Mouse (Mus musculus): Measurements from ENCODE around the gene Cyp2c23. TPM values are rescaled to one million over a fixed set of nuclear protein-coding genes. Genes with fewer than 3 reads are reported as not detected.

The Cyp2c23 gene
- polyA plus RNA-seq, 1 experiment from 2014 or later = not detected

DNA sequence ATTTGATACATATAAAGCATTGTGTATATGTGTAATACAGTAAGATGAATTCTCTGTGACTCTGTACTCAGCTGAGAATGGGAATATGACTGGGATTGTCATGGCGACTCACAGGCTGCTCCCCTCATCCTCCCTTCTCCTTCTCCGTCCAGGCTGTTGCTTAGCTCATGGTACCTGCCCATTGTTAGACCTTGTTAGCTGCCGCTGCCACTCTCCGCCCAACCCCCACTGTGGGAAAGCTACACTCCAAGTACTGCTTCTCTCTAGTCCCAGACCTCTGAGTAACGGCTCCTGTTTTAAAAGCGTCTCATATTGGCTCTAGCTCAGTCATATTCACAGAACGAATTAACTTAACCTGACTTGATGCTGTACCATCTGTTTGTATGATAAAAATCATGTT is 9.3 kb downstream of the Cyp2c23 start:
- Histone ChIP-seq H3K27me3 (no peaks in the 10 kb centered on the region), H3K27ac (replicated peaks) (no peak overlapping the region), H3K4me3 (no peak overlapping the region), H3K36me3 (no peaks in the 10 kb centered on the region), H3K9ac (replicated peaks) (no peak overlapping the region), H3K9me3 (no peaks in the 10 kb centered on the region), H3K4me1 (no peaks in the 10 kb centered on the region), H3K4me2 (replicated peaks) (no peak overlapping the region)
- ATAC-seq (replicated peaks) = no peak
- WGBS = 48% methylated on average over 7 of the region's 7 CpGs

DNA sequence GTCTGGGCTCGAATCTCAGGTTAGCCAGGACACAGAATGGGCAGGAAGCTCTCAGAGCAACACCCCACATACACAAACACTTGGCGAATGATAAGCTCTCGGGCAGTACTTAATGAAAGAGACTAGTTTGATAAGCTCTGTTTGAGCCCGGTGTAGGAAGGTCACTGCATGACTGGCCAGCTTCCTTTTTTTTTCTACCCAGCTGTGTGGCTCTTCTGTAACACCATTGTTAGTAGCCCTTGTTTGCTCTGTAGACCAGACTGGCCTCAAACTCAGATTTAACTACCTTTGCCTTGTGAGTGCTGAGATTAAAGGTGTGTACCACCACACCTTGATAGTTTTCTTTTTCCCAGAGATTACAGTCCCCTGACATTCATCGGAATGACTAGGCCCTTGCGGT is 15.1 kb downstream of the Cyp2c23 start:
- ATAC-seq (replicated peaks) = no peak

DNA sequence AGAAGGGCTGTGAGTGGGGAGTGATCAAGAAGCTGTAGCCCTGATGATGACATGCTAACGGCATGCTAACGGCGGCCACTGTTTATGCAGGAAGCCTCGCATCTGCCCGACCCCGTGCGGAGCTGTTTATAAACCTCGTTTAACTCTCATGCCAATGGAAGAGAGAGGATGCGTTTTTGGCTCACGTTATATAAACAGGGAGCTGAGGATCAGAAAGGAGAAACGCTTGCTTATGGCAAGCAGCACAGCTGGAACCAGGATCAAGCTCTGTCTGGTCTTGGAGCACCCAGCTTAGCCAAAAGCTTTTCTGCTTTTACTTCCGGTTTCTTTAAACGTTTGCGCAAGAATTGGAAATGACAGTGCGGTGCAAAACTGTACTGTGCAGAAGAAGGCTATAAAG is 20.2 kb downstream of the Cyp2c23 start:
- WGBS = 59% methylated on average over 15 of the region's 15 CpGs
- H3K9ac ChIP-seq (replicated peaks) = no peak overlapping the region
- H3K36me3 ChIP-seq = no peaks in the 10 kb centered on the region
- no peak overlapping the region for H3K4me3 ChIP-seq
- H3K4me1 ChIP-seq = no peaks in the 10 kb centered on the region
- H3K4me2 ChIP-seq (replicated peaks) = no peak overlapping the region
- no peak for ATAC-seq (replicated peaks)
- no peaks in the 10 kb centered on the region for H3K27me3 ChIP-seq
- H3K27ac ChIP-seq (replicated peaks) = no peak overlapping the region
- no peaks in the 10 kb centered on the region for H3K9me3 ChIP-seq

More for the DNA sequence above, 15.1 kb downstream of the Cyp2c23 start:
- 91% methylated on average over 6 of the region's 6 CpGs for WGBS
- no peaks in the 10 kb centered on the region for H3K27me3 ChIP-seq
- H3K9me3 ChIP-seq = no peaks in the 10 kb centered on the region
- no peaks in the 10 kb centered on the region for H3K36me3 ChIP-seq
- H3K9ac ChIP-seq (replicated peaks) = no peak overlapping the region
- no peak overlapping the region for H3K27ac ChIP-seq (replicated peaks)
- no peak overlapping the region for H3K4me3 ChIP-seq
- no peaks in the 10 kb centered on the region for H3K4me1 ChIP-seq
- H3K4me2 ChIP-seq (replicated peaks) = no peak overlapping the region

DNA sequence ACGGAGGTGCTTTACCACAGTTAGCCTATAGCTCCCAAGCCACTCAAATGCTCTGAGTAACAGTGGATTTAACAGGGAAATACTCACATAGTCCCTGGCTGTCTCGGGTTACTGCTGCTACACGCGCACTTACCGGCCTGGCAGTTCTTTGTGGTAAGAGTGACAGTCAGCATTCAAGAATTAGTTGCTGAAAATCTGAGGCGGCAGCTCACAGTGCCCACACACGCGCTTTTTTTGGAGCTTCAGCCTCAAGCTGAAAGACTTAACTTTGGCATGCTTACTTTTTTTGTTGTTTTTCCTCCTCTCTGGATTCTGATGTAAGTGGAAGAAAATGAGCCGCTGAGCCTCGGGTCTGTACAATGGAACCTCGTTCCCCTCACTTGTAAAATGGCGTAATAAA is 21.8 kb downstream of the Cyp2c23 start:
- Histone ChIP-seq H3K9ac (replicated peaks) (no peak overlapping the region), H3K27me3 (no peaks in the 10 kb centered on the region), H3K4me2 (replicated peaks) (no peak overlapping the region), H3K27ac (replicated peaks) (no peak overlapping the region), H3K4me3 (no peak overlapping the region), H3K4me1 (no peaks in the 10 kb centered on the region), H3K9me3 (no peaks in the 10 kb centered on the region), H3K36me3 (no peaks in the 10 kb centered on the region)
- ATAC-seq (replicated peaks) = no peak
- WGBS = 37% methylated on average over 12 of the region's 12 CpGs

DNA sequence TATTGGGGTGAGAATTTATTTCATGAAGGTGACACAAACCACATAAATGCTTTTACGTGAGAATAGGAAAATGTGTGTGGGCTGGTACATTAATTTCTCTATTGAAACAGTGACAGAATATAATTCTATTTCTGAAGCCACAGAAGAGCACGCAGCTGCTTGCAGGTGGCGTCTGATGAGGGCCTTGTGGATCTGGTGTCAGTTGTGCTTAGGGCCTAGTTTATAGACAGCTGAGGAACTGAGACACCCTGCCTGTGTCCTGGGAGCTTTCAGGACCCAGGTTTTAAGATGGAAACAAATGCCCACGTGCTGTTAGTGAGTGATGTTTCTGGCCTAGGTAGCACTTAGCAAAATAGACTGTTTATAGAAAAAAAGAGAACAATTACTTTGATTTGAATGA is 24.0 kb downstream of the Cyp2c23 start:
- Histone ChIP-seq H3K4me1 (no peaks in the 10 kb centered on the region), H3K4me2 (replicated peaks) (no peak overlapping the region), H3K9ac (replicated peaks) (no peak overlapping the region), H3K27me3 (no peaks in the 10 kb centered on the region), H3K36me3 (no peaks in the 10 kb centered on the region), H3K4me3 (no peak overlapping the region), H3K9me3 (no peaks in the 10 kb centered on the region), H3K27ac (replicated peaks) (no peak overlapping the region)
- 73% methylated on average over 4 of the region's 4 CpGs for WGBS
- ATAC-seq (replicated peaks) = no peak

DNA sequence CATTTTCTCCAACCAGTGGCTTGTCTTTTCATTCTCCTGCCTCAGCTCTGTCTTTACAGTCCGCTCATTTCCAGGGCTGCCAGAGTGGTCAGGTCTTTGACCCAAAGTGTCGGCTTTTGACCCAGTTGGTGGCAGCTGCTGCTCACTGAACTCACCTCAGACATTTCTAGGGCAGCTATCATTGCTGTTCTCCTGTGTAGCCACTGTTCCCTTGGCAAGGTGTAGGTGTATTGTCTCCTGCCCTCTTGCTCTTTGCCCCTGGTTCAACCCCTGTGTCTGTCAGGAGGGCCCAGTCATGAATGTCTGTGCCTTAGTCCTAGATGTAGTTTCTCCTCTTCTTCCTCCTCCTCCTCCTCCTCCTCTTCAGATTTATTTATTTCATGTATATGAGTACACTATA is 24.7 kb downstream of the Cyp2c23 start:
- no peaks in the 10 kb centered on the region for H3K9me3 ChIP-seq
- WGBS = 94% methylated on average over 2 of the region's 2 CpGs
- no peak overlapping the region for H3K27ac ChIP-seq (replicated peaks)
- no peaks in the 10 kb centered on the region for H3K36me3 ChIP-seq
- H3K4me3 ChIP-seq = no peak overlapping the region
- no peak for ATAC-seq (replicated peaks)
- no peaks in the 10 kb centered on the region for H3K27me3 ChIP-seq
- no peak overlapping the region for H3K4me2 ChIP-seq (replicated peaks)
- H3K9ac ChIP-seq (replicated peaks) = no peak overlapping the region
- no peaks in the 10 kb centered on the region for H3K4me1 ChIP-seq

DNA sequence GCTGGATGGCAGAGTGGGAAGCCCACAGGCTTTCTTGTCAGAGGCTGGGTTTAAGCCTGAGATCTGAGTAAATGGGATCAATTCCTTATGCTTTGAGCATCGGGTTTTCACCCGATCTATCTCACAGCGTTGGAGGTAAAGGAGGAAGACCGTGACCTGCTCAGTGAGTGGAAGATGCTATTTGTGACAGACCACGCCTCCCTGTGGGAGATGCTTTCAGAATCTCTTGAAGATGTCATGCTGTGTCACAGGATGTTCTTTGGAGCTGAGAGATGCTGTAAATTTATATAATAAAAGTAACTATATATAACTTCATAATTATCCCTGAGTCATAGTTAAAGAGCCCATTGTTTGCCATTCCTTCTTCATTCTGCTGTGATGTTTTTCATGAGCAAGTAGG is 28.3 kb downstream of the Cyp2c23 start:
- Histone ChIP-seq H3K27me3 (no peaks in the 10 kb centered on the region), H3K4me1 (no peaks in the 10 kb centered on the region), H3K9ac (replicated peaks) (no peak overlapping the region), H3K4me2 (replicated peaks) (no peak overlapping the region), H3K9me3 (no peaks in the 10 kb centered on the region), H3K4me3 (no peak overlapping the region), H3K27ac (replicated peaks) (no peak overlapping the region), H3K36me3 (no peaks in the 10 kb centered on the region)
- 75% methylated on average over 5 of the region's 5 CpGs for WGBS
- ATAC-seq (replicated peaks) = no peak

DNA sequence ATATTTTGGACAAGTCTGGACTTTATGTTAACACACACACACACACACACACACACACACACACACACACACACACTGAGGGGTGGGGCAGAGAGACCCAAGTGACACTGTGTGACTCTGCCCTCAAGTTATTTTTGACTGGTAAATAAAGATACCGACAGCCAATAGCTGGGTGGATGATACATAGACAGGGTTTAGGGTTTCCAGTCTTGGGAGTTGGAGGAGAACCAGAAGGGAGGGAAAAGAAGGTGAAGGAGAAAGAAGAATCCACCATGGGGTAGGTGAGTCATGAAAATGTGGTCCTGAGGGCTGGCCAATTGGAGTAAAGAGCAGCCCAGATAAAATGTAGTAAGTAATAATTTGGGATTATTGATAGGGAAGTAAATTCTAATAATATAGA is 28.9 kb downstream of the Cyp2c23 start:
- H3K36me3 ChIP-seq = no peaks in the 10 kb centered on the region
- 87% methylated on average over 1 of the region's 1 CpGs for WGBS
- ATAC-seq (replicated peaks) = no peak
- H3K27ac ChIP-seq (replicated peaks) = no peak overlapping the region
- no peaks in the 10 kb centered on the region for H3K9me3 ChIP-seq
- H3K4me3 ChIP-seq = no peak overlapping the region
- H3K4me1 ChIP-seq = no peaks in the 10 kb centered on the region
- H3K4me2 ChIP-seq (replicated peaks) = no peak overlapping the region
- no peaks in the 10 kb centered on the region for H3K27me3 ChIP-seq
- no peak overlapping the region for H3K9ac ChIP-seq (replicated peaks)

DNA sequence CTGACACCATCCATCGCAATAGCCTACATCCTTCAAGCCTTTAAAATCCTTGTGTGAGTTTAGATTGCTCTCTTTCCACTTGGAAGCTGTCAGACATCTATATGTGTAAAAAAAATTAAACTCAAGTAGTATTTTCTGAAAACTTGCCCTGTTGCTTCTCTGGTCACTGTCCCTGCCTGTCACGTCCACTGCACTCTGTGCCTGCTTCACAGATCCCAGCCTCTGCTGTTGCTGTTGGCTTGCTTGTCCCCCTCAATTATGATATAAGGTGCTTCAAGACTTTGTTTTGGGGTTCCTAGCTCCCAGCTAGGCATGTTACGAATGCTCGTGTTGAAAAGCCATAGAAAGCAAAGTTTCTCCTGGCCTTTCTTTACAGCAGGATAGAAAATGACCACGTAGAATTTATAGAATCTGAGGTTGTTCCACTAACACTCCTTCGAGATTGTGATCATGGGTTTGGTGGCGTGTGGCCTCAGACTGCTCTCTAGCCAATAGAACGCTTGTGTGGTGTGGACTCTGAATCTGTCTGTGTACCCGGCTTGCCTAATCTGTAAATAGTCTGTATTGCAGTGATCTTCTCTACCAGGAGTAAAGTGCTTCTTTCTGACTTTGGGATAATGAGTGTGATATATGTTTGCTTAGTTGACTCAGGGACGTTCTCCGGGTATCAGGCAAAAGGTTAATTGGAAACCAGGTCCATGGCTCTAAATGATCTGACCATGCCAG is 30.0 kb downstream of the Cyp2c23 start:
- WGBS = 86% methylated on average over 11 of the region's 11 CpGs
- Histone ChIP-seq H3K27ac (replicated peaks) (no peak overlapping the region), H3K4me3 (no peak overlapping the region), H3K4me1 (no peaks in the 10 kb centered on the region), H3K4me2 (replicated peaks) (no peak overlapping the region), H3K36me3 (no peaks in the 10 kb centered on the region), H3K9ac (replicated peaks) (no peak overlapping the region), H3K9me3 (no peaks in the 10 kb centered on the region), H3K27me3 (no peaks in the 10 kb centered on the region)
- no peak for ATAC-seq (replicated peaks)

DNA sequence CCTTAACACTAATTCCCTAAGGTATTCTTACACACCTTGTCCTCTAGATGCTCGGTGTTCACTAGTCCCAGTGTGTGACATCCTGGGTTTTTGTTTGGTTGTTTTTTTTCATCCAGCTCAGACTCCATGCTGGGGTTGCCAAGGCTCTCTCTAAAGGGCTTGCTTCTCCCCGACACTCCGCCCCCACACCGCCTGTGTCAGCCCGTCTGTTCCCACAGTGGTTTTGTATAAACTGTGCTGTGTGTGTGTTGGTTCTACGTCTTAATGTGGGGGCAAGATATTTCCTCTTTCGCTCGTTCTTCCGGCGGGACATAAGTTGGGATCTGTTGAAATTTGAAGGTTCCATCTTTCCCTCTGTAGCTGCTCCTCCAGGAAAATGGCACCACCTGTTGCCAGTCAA is 30.9 kb downstream of the Cyp2c23 start:
- ATAC-seq (replicated peaks) = no peak
- Histone ChIP-seq H3K27me3 (no peaks in the 10 kb centered on the region), H3K9me3 (no peaks in the 10 kb centered on the region), H3K4me3 (no peak overlapping the region), H3K4me2 (replicated peaks) (no peak overlapping the region), H3K36me3 (no peaks in the 10 kb centered on the region), H3K4me1 (no peaks in the 10 kb centered on the region), H3K9ac (replicated peaks) (no peak overlapping the region), H3K27ac (replicated peaks) (no peak overlapping the region)
- 86% methylated on average over 10 of the region's 10 CpGs for WGBS

DNA sequence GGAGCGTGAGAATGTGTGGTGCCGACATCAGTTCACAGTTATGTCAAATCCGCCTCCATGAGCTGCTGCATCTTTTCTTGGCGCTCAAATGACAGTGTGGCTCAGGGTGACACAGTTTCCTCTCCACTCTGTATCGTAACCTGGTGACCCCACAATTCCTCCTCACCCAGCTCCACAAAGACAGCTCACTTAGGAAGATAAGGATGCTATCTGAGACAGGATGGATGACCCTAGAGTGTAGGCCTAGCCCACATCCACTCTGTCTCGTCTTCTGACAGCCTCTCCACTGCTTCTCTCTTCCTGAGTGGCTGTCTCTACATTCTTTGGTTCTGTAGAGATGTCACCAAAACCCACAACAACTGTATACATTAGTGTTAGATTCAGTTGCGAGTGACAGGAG is 33.6 kb downstream of the Cyp2c23 start:
- ATAC-seq (replicated peaks) = no peak
- no peaks in the 10 kb centered on the region for H3K27me3 ChIP-seq
- WGBS = 86% methylated on average over 7 of the region's 7 CpGs
- H3K4me3 ChIP-seq = no peak overlapping the region
- H3K4me2 ChIP-seq (replicated peaks) = no peak overlapping the region
- H3K9ac ChIP-seq (replicated peaks) = no peak overlapping the region
- H3K9me3 ChIP-seq = no peaks in the 10 kb centered on the region
- no peaks in the 10 kb centered on the region for H3K4me1 ChIP-seq
- no peak overlapping the region for H3K27ac ChIP-seq (replicated peaks)
- H3K36me3 ChIP-seq = no peaks in the 10 kb centered on the region

DNA sequence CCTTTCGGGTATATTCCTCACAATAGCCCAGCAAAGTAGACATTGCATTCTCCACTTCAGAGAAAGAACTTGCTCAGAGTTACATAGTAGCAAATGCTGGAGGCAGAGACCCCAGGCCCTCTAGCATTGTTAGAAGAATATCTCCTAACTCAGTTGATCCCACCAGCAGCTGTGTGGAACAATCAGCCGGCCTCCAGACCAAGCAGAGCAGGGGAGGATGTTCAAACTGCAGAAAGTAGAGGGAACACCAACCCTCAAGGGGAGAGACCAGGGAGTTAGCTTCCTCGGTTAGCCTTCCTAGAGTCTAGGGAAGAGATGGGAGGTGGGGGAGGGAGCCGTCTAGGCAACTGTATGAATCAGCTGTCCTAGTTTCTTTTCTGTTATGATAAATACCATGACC is 36.5 kb downstream of the Cyp2c23 start:
- no peaks in the 10 kb centered on the region for H3K9me3 ChIP-seq
- H3K36me3 ChIP-seq = no peaks in the 10 kb centered on the region
- no peak overlapping the region for H3K27ac ChIP-seq (replicated peaks)
- 79% methylated on average over 4 of the region's 4 CpGs for WGBS
- H3K27me3 ChIP-seq = no peaks in the 10 kb centered on the region
- H3K9ac ChIP-seq (replicated peaks) = no peak overlapping the region
- no peak overlapping the region for H3K4me2 ChIP-seq (replicated peaks)
- no peaks in the 10 kb centered on the region for H3K4me1 ChIP-seq
- ATAC-seq (replicated peaks) = no peak
- no peak overlapping the region for H3K4me3 ChIP-seq

DNA sequence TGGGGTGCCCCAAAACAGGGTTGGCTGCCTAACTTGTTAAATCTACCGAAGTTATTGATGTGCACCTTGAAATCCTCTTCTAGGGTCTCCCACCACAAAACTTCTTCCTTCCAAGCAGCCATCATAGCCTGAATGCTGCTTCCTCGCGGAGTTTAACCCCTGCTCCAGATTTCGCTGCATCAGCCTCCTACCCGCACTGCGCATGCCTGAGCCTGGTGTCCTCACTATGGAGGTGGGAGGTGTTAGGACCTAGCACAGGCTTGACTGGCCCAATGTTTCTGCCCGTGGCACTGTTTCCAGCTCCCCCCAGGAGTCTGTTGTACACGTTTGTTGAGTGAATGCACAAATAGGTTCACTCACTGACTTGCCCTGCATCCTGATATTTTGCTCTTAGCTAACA is 38.6 kb downstream of the Cyp2c23 start:
- ATAC-seq (replicated peaks) = no peak
- WGBS = 87% methylated on average over 8 of the region's 8 CpGs
- H3K4me3 ChIP-seq = no peak overlapping the region
- H3K9me3 ChIP-seq = no peaks in the 10 kb centered on the region
- no peaks in the 10 kb centered on the region for H3K36me3 ChIP-seq
- no peak overlapping the region for H3K4me2 ChIP-seq (replicated peaks)
- no peaks in the 10 kb centered on the region for H3K27me3 ChIP-seq
- peaks cover 6% of the 10 kb centered on the region for H3K4me1 ChIP-seq
- H3K9ac ChIP-seq (replicated peaks) = no peak overlapping the region
- no peak overlapping the region for H3K27ac ChIP-seq (replicated peaks)
